Mouse (Mus musculus) MEL (cell line): ENCODE measurements around the gene Lrrc25.

Experiments
- CTCF ChIP-seq, 3 experiments: IDR thresholded peaks in 2 of 3; conservative IDR thresholded peaks in 1 of 3; 2 replicates each; pipeline ENCODE4 v1.5.1; 2011 to 2012; ENCODE audit warnings: low read length in 3 of 3, low read depth in 2 of 3, mild to moderate bottlenecking in 2 of 3, improper control_type of control experiment in 1 of 3, inconsistent platforms in 1 of 3, mixed read lengths in 1 of 3, moderate library complexity in 1 of 3; ENCODE audit not compliant: control insufficient read depth in 1 of 3, insufficient read depth in 1 of 3, poor library complexity in 1 of 3, severe bottlenecking in 1 of 3
- EP300 ChIP-seq, 2 experiments: IDR thresholded peaks; 2 replicates each; pipeline ENCODE4 v1.6.1; 2011; ENCODE audit warnings: improper control_type of control experiment in 2 of 2, low read length in 2 of 2, low read depth in 1 of 2, mild to moderate bottlenecking in 1 of 2
- JUND ChIP-seq: IDR thresholded peaks from 2 replicates; pipeline ENCODE4 v1.6.1; 2011; ENCODE audit warnings: low read depth, mild to moderate bottlenecking, improper control_type of control experiment, low read length
- KAT2A ChIP-seq: conservative IDR thresholded peaks from 2 replicates; pipeline ENCODE4 v1.6.1; 2012; ENCODE audit warnings: low read depth, low read length, improper control_type of control experiment, inconsistent platforms
- MAFK ChIP-seq: IDR thresholded peaks from 2 replicates; pipeline ENCODE4 v1.6.1; 2011; ENCODE audit warnings: low read depth, mild to moderate bottlenecking, low read length, improper control_type of control experiment, borderline replicate concordance
- MAZ ChIP-seq: IDR thresholded peaks from 2 replicates; pipeline ENCODE4 v1.6.1; 2012; ENCODE audit warnings: low read depth, mild to moderate bottlenecking, inconsistent platforms, low read length, improper control_type of control experiment
- POLR2A ChIP-seq, 2 experiments: IDR thresholded peaks; 2 replicates each; pipeline ENCODE4 v1.6.1; 2011 to 2012; ENCODE audit warnings: low read length in 2 of 2, mild to moderate bottlenecking in 2 of 2, control low read depth in 1 of 2, improper control_type of control experiment in 1 of 2, low read depth in 1 of 2, moderate library complexity in 1 of 2; ENCODE audit not compliant: control insufficient read depth in 1 of 2, insufficient read depth in 1 of 2, poor library complexity in 1 of 2
- SIN3A ChIP-seq: IDR thresholded peaks from 2 replicates; pipeline ENCODE4 v1.6.1; 2012; ENCODE audit warnings: low read length, improper control_type of control experiment, inconsistent platforms
- TAL1 ChIP-seq: IDR thresholded peaks from 2 replicates; pipeline ENCODE4 v1.6.1; 2012; ENCODE audit warnings: mild to moderate bottlenecking, inconsistent platforms, low read length, moderate library complexity, mixed read lengths
- USF1 ChIP-seq: IDR thresholded peaks from 2 replicates; pipeline ENCODE4 v1.6.1; 2014; ENCODE audit warnings: low read depth, mild to moderate bottlenecking, inconsistent platforms, low read length, improper control_type of control experiment, moderate library complexity
- ZKSCAN1 ChIP-seq: IDR thresholded peaks from 2 replicates; pipeline ENCODE4 v1.6.1; 2012; ENCODE audit warnings: low read depth, mild to moderate bottlenecking, inconsistent platforms, low read length, improper control_type of control experiment, moderate library complexity
- ZNF384 ChIP-seq: IDR thresholded peaks from 2 replicates; pipeline ENCODE4 v1.6.1; 2012; ENCODE audit warnings: low read depth, mild to moderate bottlenecking, inconsistent platforms, low read length, improper control_type of control experiment

DNA sequence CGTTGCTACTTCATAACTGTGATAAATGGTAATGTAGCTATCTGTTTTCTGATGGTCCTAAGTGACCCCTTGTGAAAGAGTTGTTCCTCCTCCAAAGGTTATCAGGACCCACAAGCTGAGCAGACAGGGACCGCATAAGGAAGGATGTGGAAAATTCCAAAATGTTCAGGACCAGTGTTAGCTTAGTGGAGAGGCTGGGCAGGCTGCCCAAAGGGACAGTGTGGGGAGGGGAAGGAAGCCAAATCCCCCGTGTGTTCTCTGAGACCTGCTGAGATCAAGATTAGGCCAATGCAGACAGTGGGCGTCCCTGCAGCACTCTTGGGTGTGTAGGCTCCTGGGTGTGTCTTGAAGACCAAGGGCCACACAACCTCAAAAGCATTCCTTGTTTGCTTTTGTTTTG, 41.0 kb upstream of the Lrrc25 start:
- TF ChIP-seq CTCF (IDR thresholded peaks at IDR 0.05 in 2 of 3, conservative IDR thresholded peaks at IDR 0.05 in 1 of 3; ENCODE audit: control insufficient read depth in 1 of 3, insufficient read depth in 1 of 3, low read depth in 2 of 3, low read length in 3 of 3, poor library complexity in 1 of 3, severe bottlenecking in 1 of 3) (no peak), USF1 (no peak), ZNF384 (no peak), POLR2A (IDR thresholded peaks at IDR 0.05; ENCODE audit: control insufficient read depth in 1 of 2, insufficient read depth in 1 of 2, low read depth in 1 of 2, low read length in 2 of 2, poor library complexity in 1 of 2) (no peak), KAT2A (no peak), EP300 (IDR thresholded peaks at IDR 0.05; ENCODE audit: low read depth in 1 of 2, low read length in 2 of 2) (no peak), TAL1 (no peak), SIN3A (no peak), ZKSCAN1 (no peak), MAFK (no peak), JUND (no peak), MAZ (no peak)
